Mouse (Mus musculus): ENCODE measurements around the gene Cnpy2.
"Not testable (repeated sequence)": the region's sequence is repeated elsewhere in the genome, so short reads cannot be mapped to it uniquely, and the experiment has no call there.

Gene Cnpy2

GRCm38 (mm10) chr10:128322141-128323108 lies at the start of gene Cnpy2:
TSS of gene Cnpy2 (plus strand) at chr10:128322459.
- peak; percentile 85 for DNase-seq

GRCm38 (mm10) chr10:128272819-128273439 lies 49.3 kb upstream of the Cnpy2 start:
- not testable (repeated sequence) for DNase-seq

- DNase-seq = not testable (repeated sequence)
These were observed 46.9 kb upstream of the Cnpy2 start for GRCm38 (mm10) chr10:128275374-128275773.

- DNase-seq = no peak
These were observed 44.1 kb upstream of the Cnpy2 start for GRCm38 (mm10) chr10:128278158-128278557.

DNA sequence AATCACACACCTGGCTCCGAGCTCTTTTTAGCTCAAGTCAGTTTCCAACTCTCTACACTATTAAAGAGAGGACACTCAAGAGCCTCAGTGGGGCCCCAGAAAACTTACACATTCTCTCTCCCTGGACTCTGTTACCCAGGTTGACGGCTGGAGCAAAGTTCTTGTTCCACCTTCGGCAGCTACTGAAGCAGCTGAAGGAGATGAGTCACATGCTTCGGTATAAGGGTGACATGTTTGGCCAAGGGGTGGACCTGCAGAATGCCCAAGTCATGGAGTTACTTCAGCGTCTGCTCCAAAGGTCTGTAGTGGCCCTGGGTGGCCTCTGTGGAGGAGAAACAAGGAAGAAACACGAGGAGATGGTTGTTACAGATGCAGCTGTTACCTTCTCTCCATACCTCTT lies 41.3 kb upstream of the Cnpy2 start:
- DNase-seq = no peak

- no peak for DNase-seq
These were observed 40.6 kb upstream of the Cnpy2 start for GRCm38 (mm10) chr10:128281682-128282081.

DNA sequence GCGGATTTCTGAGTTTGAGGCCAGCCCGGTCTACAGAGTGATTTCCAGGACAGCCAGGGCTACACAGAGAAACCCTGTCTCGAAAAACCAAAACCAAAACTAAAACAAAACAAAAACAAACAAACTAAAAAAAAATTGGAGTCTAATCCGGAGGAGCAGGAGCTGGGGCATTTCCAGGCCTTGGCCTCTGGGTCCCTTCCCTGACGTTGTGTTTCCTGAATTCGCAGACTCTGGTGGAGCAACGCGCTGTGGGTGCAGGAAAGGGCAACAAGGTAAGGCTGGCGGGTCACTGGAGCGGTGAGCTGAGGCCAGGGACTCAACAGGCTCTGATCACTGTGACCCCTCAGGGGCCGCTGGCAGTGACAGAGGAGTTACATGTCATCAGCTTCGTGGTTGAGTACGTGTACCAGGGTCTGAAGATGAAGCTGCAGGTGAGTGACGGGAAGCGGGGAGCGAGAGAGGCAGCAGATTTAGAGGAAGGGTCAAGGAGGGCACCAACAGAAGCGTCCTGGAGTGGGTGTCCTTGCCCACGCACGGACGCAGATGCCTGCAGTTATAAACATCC lies 39.3 kb upstream of the Cnpy2 start:
- DNase-seq = no peak

DNA sequence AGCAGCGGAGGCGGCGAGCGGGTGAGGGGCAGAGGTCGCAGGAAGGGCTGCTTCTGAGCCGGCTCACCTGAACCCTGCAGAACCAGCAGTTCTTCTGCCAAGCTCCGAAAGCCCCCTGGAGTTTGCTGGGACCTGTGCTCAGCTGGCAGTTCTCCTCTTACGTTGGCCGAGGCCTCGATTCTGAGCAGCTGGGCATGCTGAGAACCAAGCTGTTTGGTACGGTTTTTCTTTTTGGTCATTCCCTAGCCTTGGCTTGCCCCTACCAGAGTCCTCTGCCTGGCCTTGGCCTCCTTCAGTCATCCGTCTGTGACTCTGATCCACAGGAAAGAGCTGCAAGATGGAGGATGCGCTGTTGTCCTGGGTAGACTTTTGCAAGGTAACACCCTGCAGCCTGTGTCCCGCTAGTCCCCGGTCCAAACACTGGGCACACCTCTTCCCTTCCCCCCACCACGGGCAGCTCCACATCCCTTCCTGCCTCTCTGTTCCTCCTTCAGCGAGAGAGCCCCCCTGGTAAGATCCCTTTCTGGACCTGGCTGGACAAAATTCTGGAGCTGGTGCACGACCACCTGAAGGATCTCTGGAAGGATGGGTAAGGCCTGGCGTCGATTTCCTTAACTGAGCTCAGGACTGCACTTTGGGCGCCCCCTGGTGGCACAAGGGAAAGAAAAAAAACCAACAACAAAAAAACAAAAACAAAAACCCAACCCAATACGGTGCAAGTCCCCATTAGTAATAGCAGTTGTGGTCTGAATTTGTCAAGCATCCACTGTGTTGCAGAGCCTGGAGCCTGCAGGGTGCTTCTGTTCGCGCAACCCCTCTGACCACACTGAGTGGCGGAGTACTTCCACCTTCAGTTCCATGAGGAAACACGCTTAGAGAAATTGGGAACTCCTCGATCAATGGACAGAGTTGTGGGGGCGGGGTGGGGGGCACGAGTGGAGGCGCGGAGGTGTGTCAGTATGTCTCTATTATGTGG lies 38.4 kb upstream of the Cnpy2 start:
- peak; percentile 61 for DNase-seq

DNA sequence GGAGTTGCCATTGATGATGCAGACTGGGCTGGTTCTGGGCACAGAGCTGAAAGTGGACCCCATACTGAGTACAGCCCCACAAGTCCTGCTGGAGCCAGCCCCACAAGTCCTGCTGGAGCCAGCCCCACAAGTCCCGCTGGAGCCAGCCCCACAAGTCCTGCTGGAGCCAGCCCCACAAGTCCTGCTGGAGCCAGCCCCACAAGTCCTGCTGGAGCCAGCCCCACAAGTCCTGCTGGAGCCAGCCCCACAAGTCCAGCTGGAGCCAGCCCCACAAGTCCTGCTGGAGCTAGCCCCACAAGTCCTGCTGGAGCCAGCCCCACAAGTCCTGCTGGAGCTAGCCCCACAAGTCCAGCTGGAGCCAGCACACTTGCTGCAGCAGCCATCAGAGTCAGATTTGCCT lies 31.7 kb upstream of the Cnpy2 start:
- DNase-seq = not testable (repeated sequence)

DNA sequence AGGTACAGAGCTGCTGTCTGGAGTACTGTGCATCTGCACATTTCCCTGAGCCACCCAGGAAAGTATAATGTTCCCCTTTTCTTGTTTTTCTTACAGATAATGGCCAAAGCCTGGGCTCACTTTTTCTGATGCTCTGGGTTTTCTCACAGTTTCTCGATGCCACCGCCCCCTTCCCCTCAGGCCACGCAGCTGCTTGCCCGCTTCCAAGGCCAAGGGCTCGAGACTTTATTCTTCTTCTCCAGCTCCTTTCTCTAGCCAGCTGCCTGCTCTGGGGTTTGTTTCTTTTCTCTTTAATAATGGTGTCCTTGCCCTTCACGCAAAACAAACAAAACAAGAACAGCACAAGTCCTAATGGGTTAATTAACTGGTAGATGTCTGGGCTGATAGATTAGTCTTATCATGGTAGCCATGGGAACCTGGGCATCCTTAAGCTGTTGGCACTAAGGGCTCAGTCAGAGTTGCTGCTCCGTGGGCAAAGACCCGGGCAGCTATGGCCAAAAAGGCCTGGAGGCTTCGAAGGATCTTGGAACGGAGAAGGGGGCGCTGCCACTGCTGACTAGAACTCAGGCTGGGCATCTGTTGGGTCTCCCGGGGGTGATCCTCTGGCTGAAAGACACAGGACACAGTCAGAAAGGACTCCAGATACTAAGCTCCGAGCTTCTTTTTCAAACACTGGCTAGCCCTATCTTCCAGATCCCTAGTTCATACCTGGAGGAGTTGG lies 25.7 kb upstream of the Cnpy2 start:
- DNase-seq = no peak

DNA sequence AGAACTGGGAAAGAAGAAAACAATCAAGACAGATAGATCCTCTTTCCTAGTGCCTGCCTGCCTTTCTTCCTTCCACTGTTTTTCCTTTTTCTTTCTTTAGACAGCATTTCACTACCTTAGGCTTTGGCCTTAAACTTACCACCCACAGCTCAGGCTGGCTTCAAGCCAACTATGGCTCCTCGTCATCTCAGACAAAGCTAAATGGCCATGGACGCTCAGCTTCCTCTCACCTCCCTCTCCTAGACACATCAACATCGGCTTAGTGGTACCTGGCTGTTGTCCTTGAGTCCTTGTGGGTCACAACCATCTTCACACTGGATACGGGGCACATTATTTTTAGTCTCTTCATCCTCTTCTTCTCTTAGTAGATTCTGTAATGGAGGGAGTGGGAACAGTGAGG lies 25.0 kb upstream of the Cnpy2 start:
- no peak for DNase-seq

DNA sequence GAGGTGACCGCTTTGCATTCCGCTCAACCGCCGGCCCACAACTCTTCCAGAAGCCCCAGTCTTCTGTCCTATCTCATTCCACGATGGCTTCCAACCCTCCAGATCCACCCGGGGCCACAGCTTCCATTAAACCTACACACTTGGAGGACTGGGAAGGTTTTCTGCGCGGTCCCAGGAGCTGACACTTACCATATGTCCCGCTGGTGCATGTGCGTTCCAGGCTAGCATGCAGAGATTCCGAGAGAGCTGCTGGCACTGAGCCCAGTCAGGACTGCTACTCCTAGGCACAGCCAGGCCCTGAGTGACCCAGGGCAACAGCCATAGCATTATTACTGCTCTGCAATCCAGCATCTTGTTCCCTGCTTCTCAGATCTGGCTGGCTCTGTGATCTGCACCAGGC lies 24.6 kb upstream of the Cnpy2 start:
- no peak for DNase-seq

GRCm38 (mm10) chr10:128298243-128298642 lies 24.0 kb upstream of the Cnpy2 start:
- no peak for DNase-seq

- no peak for DNase-seq
These were observed 23.5 kb upstream of the Cnpy2 start, which contains the start of gene Il23a for GRCm38 (mm10) chr10:128298702-128299171. TSS of gene Il23a (minus strand) at chr10:128298752.

GRCm38 (mm10) chr10:128302357-128302756 lies 19.9 kb upstream of the Cnpy2 start:
- no peak for DNase-seq

DNA sequence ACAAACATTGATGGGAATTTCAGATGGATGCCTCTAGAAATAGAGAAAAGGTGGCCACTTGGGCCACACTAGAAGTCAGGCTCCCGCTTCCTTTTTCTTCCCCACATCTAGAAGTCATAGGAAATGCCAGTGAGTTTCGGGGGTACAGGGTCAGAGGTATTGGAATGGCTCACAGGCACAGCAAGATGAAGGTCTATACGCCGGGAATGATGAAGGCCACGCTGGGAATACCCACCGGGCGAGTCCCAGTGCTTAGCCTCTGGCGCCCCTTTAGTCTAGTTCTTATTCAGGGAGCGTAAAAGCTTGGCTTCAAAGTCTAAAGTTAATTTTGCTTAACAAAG lies 19.5 kb upstream of the Cnpy2 start:
- no peak for DNase-seq

DNA sequence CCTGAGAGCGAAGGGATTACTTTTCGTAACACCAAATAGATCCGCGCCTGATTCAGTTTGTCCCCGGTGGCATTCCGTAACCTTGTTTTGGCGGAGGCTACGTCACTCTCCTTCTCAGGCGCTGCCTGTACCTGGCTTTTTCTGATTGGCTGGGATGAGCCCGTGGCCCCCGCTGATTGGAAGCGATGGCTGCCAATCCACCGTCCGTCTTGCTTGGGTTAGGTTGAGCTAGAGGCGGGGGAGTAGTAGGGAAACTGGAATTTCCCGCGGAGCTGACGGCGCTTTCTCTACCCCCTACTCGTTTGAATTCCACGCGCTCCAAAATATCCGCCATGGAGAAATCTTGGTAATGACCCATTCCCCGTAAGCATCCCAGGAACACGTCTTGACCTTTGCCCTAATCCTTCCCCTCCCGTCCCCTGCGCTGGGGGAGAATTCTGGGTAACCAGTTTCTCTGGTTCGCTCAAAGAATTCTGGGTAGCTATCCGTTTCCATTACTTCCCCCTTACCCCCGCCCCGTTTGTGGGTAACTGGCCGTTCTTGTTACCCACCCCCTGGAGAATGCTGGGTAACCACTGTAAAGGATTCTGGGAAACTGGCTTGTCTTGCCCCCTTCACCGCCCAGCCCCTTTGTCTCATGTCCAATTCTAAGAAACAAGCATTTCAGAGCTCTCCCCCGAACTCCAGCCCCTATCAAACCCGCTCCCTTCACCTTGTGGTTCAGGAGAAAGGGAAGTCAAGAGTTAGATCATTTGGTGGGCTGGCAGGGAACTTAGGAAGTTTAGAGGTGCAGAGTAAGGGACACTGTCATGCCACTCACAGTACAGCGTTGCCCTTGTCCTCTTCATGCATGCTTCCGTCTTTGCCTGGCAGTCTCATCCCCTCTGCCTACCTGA lies 18.9 kb upstream of the Cnpy2 start, which contains the start of gene Pan2:
Gene Pan2, plus strand, starts transcription at position 210 of the 896 bp plus-strand sequence.
- peak; percentile 100 for DNase-seq

- no peak for DNase-seq
These were observed 12.6 kb upstream of the Cnpy2 start for GRCm38 (mm10) chr10:128309654-128310053.

DNA sequence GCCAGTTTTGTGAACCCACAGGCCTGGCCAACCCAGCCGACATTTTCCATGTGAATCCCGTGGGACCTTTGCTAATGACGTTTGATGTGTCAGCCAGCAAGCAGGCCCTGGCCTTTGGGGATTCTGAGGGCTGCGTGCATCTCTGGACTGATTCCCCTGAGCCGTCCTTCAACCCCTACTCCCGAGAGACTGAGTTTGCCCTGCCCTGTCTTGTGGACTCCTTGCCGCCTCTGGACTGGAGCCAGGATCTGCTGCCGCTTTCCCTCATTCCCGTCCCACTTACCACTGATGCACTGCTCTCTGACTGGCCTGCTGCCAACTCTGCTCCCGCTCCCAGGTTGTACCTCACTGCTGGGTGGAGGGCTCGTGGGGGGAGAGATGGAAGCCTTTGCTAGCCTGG lies 12.1 kb upstream of the Cnpy2 start:
- no peak for DNase-seq

GRCm38 (mm10) chr10:128310902-128311301 lies 11.4 kb upstream of the Cnpy2 start:
- no peak for DNase-seq

GRCm38 (mm10) chr10:128315578-128315977 lies 6.7 kb upstream of the Cnpy2 start:
- DNase-seq = no peak

Measured in thymus, postnatal 25 days (tissue).